Mouse (Mus musculus): ENCODE measurements around the gene Rnf208. TPM values are rescaled to one million over a fixed set of nuclear protein-coding genes. Genes with fewer than 3 reads are reported as not detected.

Gene Rnf208
- total RNA-seq (2023), result under 1 TPM in 1 of 2 experiments, not detected in 1; 0.88 TPM

GRCm38 (mm10) chr2:25242101-25242506, at the start of gene Rnf208, which contains the start of gene Cysrt1:
Rnf208 (plus strand) TSS chr2:25242255.
Cysrt1 (minus strand) TSS chr2:25242452.

GRCm38 (mm10) chr2:25196172-25196954, 45.7 kb upstream of the Rnf208 start, which contains the start of gene Tor4a:
Tor4a (minus strand) TSS chr2:25196886.

GRCm38 (mm10) chr2:25211121-25211670, 30.9 kb upstream of the Rnf208 start, which contains the start of gene Nelfb:
Nelfb (minus strand) TSS chr2:25211489.

GRCm38 (mm10) chr2:25214444-25214843, 27.6 kb upstream of the Rnf208 start, which contains the start of gene Stpg3:
Stpg3 (minus strand) TSS chr2:25214637.

GRCm38 (mm10) chr2:25218445-25218844, 23.6 kb upstream of the Rnf208 start, which contains the start of gene Fam166a:
Fam166a (plus strand) TSS chr2:25218745.

GRCm38 (mm10) chr2:25224492-25224765, 17.6 kb upstream of the Rnf208 start, which contains the start of gene Tubb4b:
Tubb4b (minus strand) TSS chr2:25224702.

GRCm38 (mm10) chr2:25234050-25234449, 8.0 kb upstream of the Rnf208 start, which contains the start of gene Slc34a3:
Slc34a3 (minus strand) TSS chr2:25234364.

GRCm38 (mm10) chr2:25236614-25237013, 5.4 kb upstream of the Rnf208 start, which contains the start of gene Rnf224:
Rnf224 (minus strand) TSS chr2:25236787.

GRCm38 (mm10) chr2:25246183-25247072, 4.4 kb downstream of the Rnf208 start, which contains the start of gene AL732309.1:
AL732309.1 (minus strand) TSS chr2:25246863.

GRCm38 (mm10) chr2:25255284-25255779, 13.3 kb downstream of the Rnf208 start, which contains the start of gene Tmem203:
Tmem203 (plus strand) TSS chr2:25255439.

GRCm38 (mm10) chr2:25262291-25262767, 20.3 kb downstream of the Rnf208 start, which contains the start of gene Tprn:
Tprn (plus strand) TSS chr2:25262618.

GRCm38 (mm10) chr2:25271827-25272511, 29.9 kb downstream of the Rnf208 start, which contains the start of the genes Ssna1 and Anapc2:
Ssna1 (minus strand) TSS chr2:25272438.
Anapc2 (plus strand) TSS chr2:25272478.

GRCm38 (mm10) chr2:25287927-25288649, 46.0 kb downstream of the Rnf208 start, which contains the start of gene Tmem210:
Tmem210 (plus strand) TSS chr2:25288145.

GRCm38 (mm10) chr2:25289651-25290050, 47.6 kb downstream of the Rnf208 start, which contains the start of gene Lrrc26:
Lrrc26 (plus strand) TSS chr2:25289915.

Other genes starting within 250 kb of the Rnf208 start
- gene Nsmf, start 187.9 kb upstream of the Rnf208 start, total RNA-seq (2023), result 10 to 100 TPM; 23.6 to 33.9 TPM
- not detected for gene Entpd8, start 162.0 kb upstream of the Rnf208 start, total RNA-seq (2023)
- gene Noxa1, start 147.1 kb upstream of the Rnf208 start, total RNA-seq (2023), result not detected
- gene Nrarp, start 61.5 kb upstream of the Rnf208 start, total RNA-seq (2023), result 1 to 10 TPM; 5.6 to 5.8 TPM
- gene Tor4a, start 45.4 kb upstream of the Rnf208 start, total RNA-seq (2023), result 10 to 100 TPM; 34.6 to 36.4 TPM
- 10 to 100 TPM; 48.9 to 59.0 TPM for gene Nelfb, start 30.8 kb upstream of the Rnf208 start, total RNA-seq (2023)
- gene Stpg3, start 27.6 kb upstream of the Rnf208 start, total RNA-seq (2023), result not detected
- not detected for gene Fam166a, start 23.5 kb upstream of the Rnf208 start, total RNA-seq (2023)
- gene Tubb4b, start 17.6 kb upstream of the Rnf208 start, total RNA-seq (2023), result 10 to 100 TPM; 47.5 to 50.6 TPM
- gene Slc34a3, start 7.9 kb upstream of the Rnf208 start, total RNA-seq (2023), result not detected
- not detected for gene Rnf224, start 5.5 kb upstream of the Rnf208 start, total RNA-seq (2023)
- not detected for gene Cysrt1, start 197 bp downstream of the Rnf208 start, total RNA-seq (2023)
- 1 to 10 TPM; 2.3 to 2.6 TPM for gene AL732309.1, start 4.6 kb downstream of the Rnf208 start, total RNA-seq (2023)
- gene Tmem203, start 13.2 kb downstream of the Rnf208 start, total RNA-seq (2023), result 10 to 100 TPM; 14.0 to 21.2 TPM
- gene Tprn, start 20.4 kb downstream of the Rnf208 start, total RNA-seq (2023), result 10 to 100 TPM; 21.1 to 24.9 TPM
- 10 to 100 TPM; 49.1 TPM for gene Ssna1, start 30.2 kb downstream of the Rnf208 start, total RNA-seq (2023)
- 10 to 100 TPM; 83.4 to 88.1 TPM for gene Anapc2, start 30.2 kb downstream of the Rnf208 start, total RNA-seq (2023)
- gene Tmem210, start 45.9 kb downstream of the Rnf208 start, total RNA-seq (2023), result not detected
- gene Lrrc26, start 47.7 kb downstream of the Rnf208 start, total RNA-seq (2023), result not detected
- not detected for gene Grin1, start 76.9 kb downstream of the Rnf208 start, total RNA-seq (2023)
- gene Man1b1, start 90.1 kb downstream of the Rnf208 start, total RNA-seq (2023), result 10 to 100 TPM; 33.9 to 41.6 TPM
- gene Dpp7, start 114.1 kb downstream of the Rnf208 start, total RNA-seq (2023), result 10 to 100 TPM; 25.9 to 31.9 TPM
- gene Uap1l1, start 123.4 kb downstream of the Rnf208 start, total RNA-seq (2023), result 10 to 100 TPM; 24.7 to 30.9 TPM
- gene Sapcd2, start 130.1 kb downstream of the Rnf208 start, total RNA-seq (2023), result not detected
- not detected for gene Entpd2, start 153.6 kb downstream of the Rnf208 start, total RNA-seq (2023)
- not detected for gene Npdc1, start 157.1 kb downstream of the Rnf208 start, total RNA-seq (2023)
- 10 to 100 TPM; 15.6 to 17.3 TPM for gene Fut7, start 181.0 kb downstream of the Rnf208 start, total RNA-seq (2023)
- gene Abca2, start 186.4 kb downstream of the Rnf208 start, total RNA-seq (2023), result 10 to 100 TPM; 35.3 to 36.1 TPM
- gene Clic3, start 214.6 kb downstream of the Rnf208 start, total RNA-seq (2023), result not detected
- gene Paxx, start 218.8 kb downstream of the Rnf208 start, total RNA-seq (2023), result 10 to 100 TPM; 24.0 to 34.2 TPM
- gene Ptgds, start 227.8 kb downstream of the Rnf208 start, total RNA-seq (2023), result not detected

Measured in monocyte, adult 59 days (primary cell).